Mouse (Mus musculus): Measurements from ENCODE around the gene Usp39. TPM values are rescaled to one million over a fixed set of nuclear protein-coding genes. Genes with fewer than 3 reads are reported as not detected.

The Usp39 gene
- polyA plus RNA-seq, 1 experiment = 55.4 TPM

- peak overlapping the region; percentile 75 for H3K4me2 ChIP-seq (ENCODE audit: low read depth)
- no peak overlapping the region for H3ac ChIP-seq (ENCODE audit: control insufficient read depth, insufficient read length)
- no peak for TF ChIP-seq REST (IDR thresholded peaks at IDR 0.05; ENCODE audit: insufficient read depth, insufficient read length)
- TF ChIP-seq POLR2AphosphoS2 (IDR thresholded peaks at IDR 0.05; ENCODE audit: insufficient read length, low read depth) = no peak
- no peak for TF ChIP-seq E2F4 (IDR thresholded peaks at IDR 0.05; ENCODE audit: insufficient read depth)
- TF ChIP-seq MAX (IDR thresholded peaks at IDR 0.05; ENCODE audit: low read depth) = no peak
- no peak for TF ChIP-seq MYOD1 (IDR thresholded peaks at IDR 0.05; ENCODE audit: control insufficient read depth in 1 of 3, insufficient read length in 2 of 3, low read depth in 2 of 3)
- no peak for TF ChIP-seq SRF (IDR thresholded peaks at IDR 0.05; ENCODE audit: control insufficient read depth, insufficient read length, low read depth)
- TF ChIP-seq TCF12 (IDR thresholded peaks at IDR 0.05; ENCODE audit: insufficient read depth, poor library complexity, severe bottlenecking) = no peak
- no peak for TF ChIP-seq CEBPB (IDR thresholded peaks at IDR 0.05; ENCODE audit: insufficient read depth, poor library complexity, severe bottlenecking)
- TF ChIP-seq TCF3 (IDR thresholded peaks at IDR 0.05; ENCODE audit: insufficient read length, low read depth) = no peak
- no peak for TF ChIP-seq USF1 (IDR thresholded peaks at IDR 0.05; ENCODE audit: low read depth)
- no peak for TF ChIP-seq MYOG (IDR thresholded peaks at IDR 0.05; ENCODE audit: control insufficient read depth in 1 of 3, insufficient read depth in 1 of 3, insufficient read length in 2 of 3, low read depth in 2 of 3)
- no peak for TF ChIP-seq POLR2A (IDR thresholded peaks at IDR 0.05; ENCODE audit: insufficient read length, low read depth)
- peaks cover 67% of the 10 kb centered on the region for H3K79me2 ChIP-seq (ENCODE audit: control insufficient read depth, insufficient read depth)
- peaks cover 17% of the 10 kb centered on the region for H3K36me3 ChIP-seq (ENCODE audit: control insufficient read depth, insufficient read depth)
- H3K27me3 ChIP-seq (ENCODE audit: control insufficient read depth, insufficient read depth, insufficient read length) = no peaks in the 10 kb centered on the region
- H3K4me3 ChIP-seq = peak overlapping the region; percentile 53
Measured at GRCm38 (mm10) chr6:72346261-72346660, 1.3 kb upstream of the Usp39 start.

GRCm38 (mm10) chr6:72345633-72346032 is 649 bp upstream of the Usp39 start:
- Histone ChIP-seq H3K4me2 (ENCODE audit: low read depth) (peak overlapping the region; percentile 91), H3K36me3 (ENCODE audit: control insufficient read depth, insufficient read depth) (peaks cover 14% of the 10 kb centered on the region), H3K27me3 (ENCODE audit: control insufficient read depth, insufficient read depth, insufficient read length) (no peaks in the 10 kb centered on the region), H3K79me2 (ENCODE audit: control insufficient read depth, insufficient read depth) (peaks cover 70% of the 10 kb centered on the region), H3K4me3 (peak overlapping the region; percentile 69), H3ac (ENCODE audit: control insufficient read depth, insufficient read length) (no peak overlapping the region)
- no peak for TF ChIP-seq REST (IDR thresholded peaks at IDR 0.05; ENCODE audit: insufficient read depth, insufficient read length)
- no peak for TF ChIP-seq MYOG (IDR thresholded peaks at IDR 0.05; ENCODE audit: control insufficient read depth in 1 of 3, insufficient read depth in 1 of 3, insufficient read length in 2 of 3, low read depth in 2 of 3)
- TF ChIP-seq POLR2AphosphoS2 (IDR thresholded peaks at IDR 0.05; ENCODE audit: insufficient read length, low read depth) = no peak
- TF ChIP-seq TCF3 (IDR thresholded peaks at IDR 0.05; ENCODE audit: insufficient read length, low read depth) = no peak

- TF ChIP-seq POLR2AphosphoS2 (IDR thresholded peaks at IDR 0.05; ENCODE audit: insufficient read length, low read depth) (no peak), REST (IDR thresholded peaks at IDR 0.05; ENCODE audit: insufficient read depth, insufficient read length) (no peak), E2F4 (IDR thresholded peaks at IDR 0.05; ENCODE audit: insufficient read depth) (no peak), USF1 (IDR thresholded peaks at IDR 0.05; ENCODE audit: low read depth) (no peak), MAX (IDR thresholded peaks at IDR 0.05; ENCODE audit: low read depth) (no peak), POLR2A (IDR thresholded peaks at IDR 0.05; ENCODE audit: insufficient read length, low read depth) (no peak), TCF12 (IDR thresholded peaks at IDR 0.05; ENCODE audit: insufficient read depth, poor library complexity, severe bottlenecking) (no peak), CEBPB (IDR thresholded peaks at IDR 0.05; ENCODE audit: insufficient read depth, poor library complexity, severe bottlenecking) (no peak), SRF (IDR thresholded peaks at IDR 0.05; ENCODE audit: control insufficient read depth, insufficient read length, low read depth) (no peak), MYOD1 (IDR thresholded peaks at IDR 0.05; ENCODE audit: control insufficient read depth in 1 of 3, insufficient read length in 2 of 3, low read depth in 2 of 3) (no peak), TCF3 (IDR thresholded peaks at IDR 0.05; ENCODE audit: insufficient read length, low read depth) (no peak), MYOG (IDR thresholded peaks at IDR 0.05; ENCODE audit: control insufficient read depth in 1 of 3, insufficient read depth in 1 of 3, insufficient read length in 2 of 3, low read depth in 2 of 3) (no peak)
- Histone ChIP-seq H3K4me2 (ENCODE audit: low read depth) (peak overlapping the region; percentile 96), H3K79me2 (ENCODE audit: control insufficient read depth, insufficient read depth) (peaks cover 73% of the 10 kb centered on the region), H3K36me3 (ENCODE audit: control insufficient read depth, insufficient read depth) (peaks cover 8% of the 10 kb centered on the region), H3K27me3 (ENCODE audit: control insufficient read depth, insufficient read depth, insufficient read length) (no peaks in the 10 kb centered on the region), H3K4me3 (peak overlapping the region; percentile 69), H3ac (ENCODE audit: control insufficient read depth, insufficient read length) (peak overlapping the region; percentile 92)
Measured at GRCm38 (mm10) chr6:72344396-72345073, 449 bp downstream of the Usp39 start.

GRCm38 (mm10) chr6:72340481-72340880 is 4.5 kb downstream of the Usp39 start:
- Histone ChIP-seq H3ac (ENCODE audit: control insufficient read depth, insufficient read length) (no peak overlapping the region), H3K79me2 (ENCODE audit: control insufficient read depth, insufficient read depth) (peaks cover 49% of the 10 kb centered on the region), H3K36me3 (ENCODE audit: control insufficient read depth, insufficient read depth) (peaks cover 44% of the 10 kb centered on the region), H3K4me3 (no peak overlapping the region), H3K27me3 (ENCODE audit: control insufficient read depth, insufficient read depth, insufficient read length) (no peaks in the 10 kb centered on the region), H3K4me2 (ENCODE audit: low read depth) (no peak overlapping the region)
- TF ChIP-seq MAX (IDR thresholded peaks at IDR 0.05; ENCODE audit: low read depth) (no peak), MYOD1 (IDR thresholded peaks at IDR 0.05; ENCODE audit: control insufficient read depth in 1 of 3, insufficient read length in 2 of 3, low read depth in 2 of 3) (no peak), REST (IDR thresholded peaks at IDR 0.05; ENCODE audit: insufficient read depth, insufficient read length) (no peak), USF1 (IDR thresholded peaks at IDR 0.05; ENCODE audit: low read depth) (no peak), CEBPB (IDR thresholded peaks at IDR 0.05; ENCODE audit: insufficient read depth, poor library complexity, severe bottlenecking) (no peak), MYOG (IDR thresholded peaks at IDR 0.05; ENCODE audit: control insufficient read depth in 1 of 3, insufficient read depth in 1 of 3, insufficient read length in 2 of 3, low read depth in 2 of 3) (no peak), POLR2A (IDR thresholded peaks at IDR 0.05; ENCODE audit: insufficient read length, low read depth) (no peak), POLR2AphosphoS2 (IDR thresholded peaks at IDR 0.05; ENCODE audit: insufficient read length, low read depth) (no peak), SRF (IDR thresholded peaks at IDR 0.05; ENCODE audit: control insufficient read depth, insufficient read length, low read depth) (no peak), TCF12 (IDR thresholded peaks at IDR 0.05; ENCODE audit: insufficient read depth, poor library complexity, severe bottlenecking) (no peak), TCF3 (IDR thresholded peaks at IDR 0.05; ENCODE audit: insufficient read length, low read depth) (no peak), E2F4 (IDR thresholded peaks at IDR 0.05; ENCODE audit: insufficient read depth) (no peak)
